Mouse (Mus musculus) limb, embryonic 14.5 days (tissue): Measurements from ENCODE around the gene Rhobtb1. TPM values are rescaled to one million over a fixed set of nuclear protein-coding genes. Genes with fewer than 3 reads are reported as not detected.

Source experiments
- ATAC-seq: fragments of 200-750 bp; cut with Nextera tagmentation; 2 replicates; pipeline ENCODE4 v1.8.0; 2017; ENCODE audit warnings: low read depth, moderate number of reproducible peaks, moderate TSS enrichment; ENCODE audit not compliant: low FRiP score
- DNase-seq: peaks from one replicate; pipeline ENCODE4 v3.0.0-alpha.2; 2015; ENCODE audit warnings: low spot score
- H3K27ac ChIP-seq: fragments of 300-500 bp; sonication (generic); replicated peaks from 2 replicates; pipeline ENCODE4 v1.5.1; 2014; ENCODE audit warnings: low read depth, mild to moderate bottlenecking, low read length, moderate library complexity, mixed read lengths
- H3K27me3 ChIP-seq: fragments of 300-500 bp; sonication (generic); 2 replicates; pipeline ENCODE4 v1.6.1; 2014; ENCODE audit warnings: low read length, mixed read lengths; ENCODE audit not compliant: control insufficient read depth, insufficient read depth
- H3K36me3 ChIP-seq: fragments of 300-500 bp; sonication (generic); 2 replicates; pipeline ENCODE4 v1.6.1; 2014; ENCODE audit warnings: mild to moderate bottlenecking, low read length, moderate library complexity, mixed read lengths; ENCODE audit not compliant: control insufficient read depth, insufficient read depth
- H3K4me1 ChIP-seq: fragments of 300-500 bp; sonication (generic); 2 replicates; pipeline ENCODE4 v1.6.1; 2014; ENCODE audit warnings: antibody characterized with exemption, low read length, mixed read lengths; ENCODE audit not compliant: control insufficient read depth, insufficient read depth
- H3K4me2 ChIP-seq: fragments of 300-500 bp; sonication (generic); replicated peaks from 2 replicates; pipeline ENCODE4 v1.6.1; 2014; ENCODE audit warnings: low read depth, mild to moderate bottlenecking, low read length, moderate library complexity; ENCODE audit not compliant: severe bottlenecking
- H3K4me3 ChIP-seq: fragments of 300-500 bp; sonication (generic); replicated peaks from 2 replicates; pipeline ENCODE4 v1.5.1; 2014; ENCODE audit warnings: low read length
- H3K9ac ChIP-seq: fragments of 300-500 bp; sonication (generic); 2 replicates; pipeline ENCODE4 v1.6.1; 2014; ENCODE audit warnings: mild to moderate bottlenecking, low read depth, low read length, moderate library complexity; ENCODE audit not compliant: severe bottlenecking
- H3K9me3 ChIP-seq: fragments of 300-500 bp; sonication (generic); 2 replicates; pipeline ENCODE4 v1.6.1; 2016; ENCODE audit warnings: low read length; ENCODE audit not compliant: control insufficient read depth
- POLR2A ChIP-seq: fragments of 200-500 bp; IDR thresholded peaks from 2 replicates; pipeline ENCODE4 v1.8.0; 2012; ENCODE audit warnings: inconsistent platforms, mild to moderate bottlenecking, moderate library complexity, borderline replicate concordance; ENCODE audit not compliant: insufficient read depth, insufficient read length; ENCODE audit errors: extremely low read depth
- WGBS: fragments of 180-500 bp; shearing (Covaris S2); extraction: QIAGEN DNeasy Blood & Tissue Kit; methylation state at CpG from one replicate; pipeline ENCODE4 v1.1.7; 2014; 5-methylcytosine and 5-hydroxymethylcytosine counted together
- polyA plus RNA-seq, 2 experiments: library from polyadenylated mRNA; depleted of rRNA in 1 of 2; stranded (reverse) in 1 of 2; unstranded in 1 of 2; fragments of >200 nt; fragmentation: Nextera tagmentation in 1 of 2; extraction: Ambion mirVana in 1 of 2; gene quantifications; 2 replicates each; pipeline versions ENCODE4 v1.2.1 to v1.2.3; 2012 to 2014

The Rhobtb1 gene
- polyA plus RNA-seq, 2 experiments: 17.5 to 35.0 TPM

DNA sequence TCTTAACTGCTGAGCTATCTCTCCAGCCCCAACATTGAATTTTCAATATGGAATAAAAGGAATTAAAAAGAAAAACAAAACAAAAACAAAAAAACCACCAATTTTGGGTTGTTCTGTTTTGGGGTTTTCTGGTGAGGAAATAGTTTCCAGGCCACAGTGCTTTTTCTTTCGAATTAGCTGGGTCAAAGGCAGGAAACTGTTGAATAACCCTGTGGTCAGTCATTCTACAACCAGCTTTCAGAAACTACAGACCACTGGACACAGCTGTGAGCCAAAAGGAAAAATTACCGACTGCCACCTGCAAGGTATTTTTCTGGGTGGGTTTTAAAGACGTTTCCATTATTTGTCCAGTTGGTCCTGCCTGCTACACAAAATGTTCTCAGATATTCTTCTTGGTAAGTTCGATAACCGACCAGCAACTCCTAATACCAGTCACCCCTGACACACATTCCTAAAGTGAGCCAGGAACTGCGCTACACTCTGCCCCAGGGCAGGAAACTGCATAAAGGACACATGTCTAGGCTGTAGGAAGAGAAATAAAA lies 106.4 kb downstream of the Rhobtb1 start:
- Histone ChIP-seq H3K9ac (no peak overlapping the region), H3K27me3 (no peaks in the 10 kb centered on the region), H3K4me1 (peaks cover 28% of the 10 kb centered on the region), H3K4me2 (no peak overlapping the region), H3K9me3 (no peaks in the 10 kb centered on the region), H3K4me3 (no peak overlapping the region), H3K36me3 (peaks cover 21% of the 10 kb centered on the region), H3K27ac (no peak overlapping the region)
- ATAC-seq (no peak), DNase-seq (no peak)
- no peak for TF ChIP-seq POLR2A
- WGBS: 56% methylated on average over 6 of the region's 6 CpGs

DNA sequence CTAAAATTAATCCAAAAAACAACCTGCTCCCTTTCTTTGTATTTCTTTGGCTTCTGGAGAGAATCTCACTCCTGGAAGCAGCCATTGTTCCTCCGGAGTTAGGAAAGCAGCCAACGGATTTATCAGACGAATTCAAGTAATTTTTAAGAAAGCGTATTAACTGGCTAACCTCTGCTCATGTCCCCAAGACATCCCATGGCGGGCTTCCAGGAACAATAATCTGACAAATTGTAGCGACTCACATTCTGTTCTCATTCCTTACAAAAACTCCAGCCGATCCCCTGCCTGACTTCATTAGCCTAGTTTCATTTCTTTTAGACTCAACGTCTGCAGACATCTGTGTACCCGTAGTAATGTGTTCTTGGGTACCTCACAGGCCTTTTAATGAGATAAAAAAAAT lies 107.4 kb downstream of the Rhobtb1 start:
- Histone ChIP-seq H3K4me3 (no peak overlapping the region), H3K27ac (no peak overlapping the region), H3K9ac (no peak overlapping the region), H3K9me3 (no peaks in the 10 kb centered on the region), H3K4me1 (peaks cover 27% of the 10 kb centered on the region), H3K36me3 (peaks cover 21% of the 10 kb centered on the region), H3K27me3 (no peaks in the 10 kb centered on the region), H3K4me2 (no peak overlapping the region)
- DNase-seq: peak; percentile 27
- no peak for TF ChIP-seq POLR2A
- WGBS: 56% methylated on average over 9 of the region's 9 CpGs
- no peak for ATAC-seq

DNA sequence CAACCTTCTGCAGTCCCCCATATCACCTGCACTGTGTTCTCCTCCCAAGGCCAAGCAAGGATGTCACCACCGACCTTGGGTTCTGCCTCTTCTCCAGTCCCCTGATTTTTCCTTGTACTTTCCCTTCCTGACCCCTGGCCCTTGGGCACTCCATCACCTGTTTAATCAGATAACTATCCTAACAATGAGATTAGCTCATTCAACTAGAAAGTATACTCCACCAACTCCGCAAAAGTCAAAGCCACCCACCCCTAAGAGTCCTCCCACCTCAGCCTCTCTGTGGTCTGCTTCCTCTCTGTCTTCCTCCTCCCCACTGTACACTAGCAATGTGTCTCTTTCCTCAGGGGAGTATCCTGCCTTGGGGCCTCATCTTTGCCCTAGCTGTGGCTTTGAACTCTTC lies 107.9 kb downstream of the Rhobtb1 start:
- Histone ChIP-seq H3K9me3 (no peaks in the 10 kb centered on the region), H3K4me1 (peaks cover 24% of the 10 kb centered on the region), H3K27me3 (no peaks in the 10 kb centered on the region), H3K4me2 (no peak overlapping the region), H3K4me3 (no peak overlapping the region), H3K27ac (no peak overlapping the region), H3K36me3 (peaks cover 21% of the 10 kb centered on the region), H3K9ac (no peak overlapping the region)
- DNase-seq (no peak), ATAC-seq (no peak)
- 62% methylated on average over 2 of the region's 2 CpGs for WGBS
- TF ChIP-seq POLR2A: no peak

DNA sequence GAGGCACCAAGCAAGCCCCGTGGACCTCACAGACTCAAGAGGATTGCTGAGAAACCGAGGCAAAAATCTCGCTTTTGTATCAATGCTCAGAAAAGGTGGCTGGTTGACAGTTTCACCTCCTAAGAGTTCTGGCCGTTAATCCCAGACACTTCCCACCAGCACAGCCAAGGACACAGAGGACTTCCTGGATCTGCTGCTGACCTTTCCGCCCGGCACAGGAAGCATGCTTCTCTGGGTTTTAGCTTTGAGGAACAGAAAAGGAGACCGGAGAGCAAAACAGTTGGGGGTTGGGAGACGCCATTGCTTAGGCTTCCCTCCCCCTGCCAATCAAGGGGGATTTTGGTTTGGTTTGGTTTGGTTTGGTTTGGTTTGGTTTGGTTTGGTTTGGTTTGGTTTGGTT lies 108.7 kb downstream of the Rhobtb1 start:
- Histone ChIP-seq H3K9me3 (no peaks in the 10 kb centered on the region), H3K36me3 (peaks cover 21% of the 10 kb centered on the region), H3K4me1 (peaks cover 21% of the 10 kb centered on the region), H3K4me2 (no peak overlapping the region), H3K27me3 (no peaks in the 10 kb centered on the region), H3K9ac (no peak overlapping the region), H3K27ac (no peak overlapping the region), H3K4me3 (no peak overlapping the region)
- ATAC-seq (no peak), DNase-seq (no peak)
- no peak for TF ChIP-seq POLR2A
- 91% methylated on average over 8 of the region's 8 CpGs for WGBS

DNA sequence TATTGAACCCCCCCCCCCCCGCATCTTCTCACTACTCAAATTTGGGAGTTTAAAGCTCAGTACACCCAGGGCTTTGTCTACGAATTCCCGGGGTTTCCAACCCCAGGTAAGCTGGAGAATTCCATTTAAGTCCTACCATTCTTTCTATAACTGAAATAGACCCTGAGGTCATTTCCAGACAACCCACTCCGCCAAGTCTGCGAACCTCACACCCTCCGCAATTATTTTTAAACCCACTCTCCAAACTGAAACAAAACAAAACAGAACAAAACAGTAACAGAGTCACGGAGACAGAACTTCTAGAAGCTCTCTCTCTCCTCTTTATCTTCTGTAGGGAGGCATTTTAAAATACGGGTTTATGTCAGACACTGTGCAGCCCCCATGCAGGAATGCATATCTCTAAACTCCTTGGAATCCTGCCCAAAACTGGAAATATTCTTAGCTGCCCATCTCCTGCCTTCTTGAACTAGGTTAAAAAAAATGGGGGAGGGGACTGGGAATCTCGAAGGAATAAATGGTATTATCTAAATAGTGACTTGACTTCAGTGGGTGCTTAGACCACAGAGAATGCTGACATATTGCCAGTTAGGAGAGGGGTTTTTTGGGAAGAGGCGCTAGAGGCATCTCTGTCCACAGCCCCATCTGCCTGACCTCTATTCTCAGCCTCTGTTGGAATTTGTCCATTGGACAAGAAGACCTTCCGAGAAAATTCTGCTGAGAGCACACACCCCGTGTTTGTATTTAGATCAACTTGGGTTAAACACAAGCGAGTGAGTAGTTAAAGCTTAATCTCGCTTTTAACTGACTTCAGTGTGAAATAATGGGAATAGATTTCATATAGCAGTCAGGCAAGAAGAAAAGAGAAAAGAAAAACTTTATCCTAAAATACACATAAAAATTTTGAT lies 111.9 kb downstream of the Rhobtb1 start:
- H3K4me1 ChIP-seq: peaks cover 21% of the 10 kb centered on the region
- WGBS: 62% methylated on average over 14 of the region's 14 CpGs
- no peaks in the 10 kb centered on the region for H3K27me3 ChIP-seq
- H3K36me3 ChIP-seq: peaks cover 21% of the 10 kb centered on the region
- H3K27ac ChIP-seq: no peak overlapping the region
- no peak overlapping the region for H3K4me3 ChIP-seq
- TF ChIP-seq POLR2A: no peak
- ATAC-seq (no peak), DNase-seq (peak; percentile 46)
- no peak overlapping the region for H3K9ac ChIP-seq
- no peaks in the 10 kb centered on the region for H3K9me3 ChIP-seq
- H3K4me2 ChIP-seq: no peak overlapping the region
